Mouse (Mus musculus) heart, postnatal 14 days (tissue): Measurements from ENCODE around the gene Ndufa4l2. TPM values are rescaled to one million over a fixed set of nuclear protein-coding genes. Genes with fewer than 3 reads are reported as not detected.

Source experiments
- DNase-seq, 2 experiments: peaks; one replicate each; pipeline ENCODE4 v3.0.0; 2021 to 2022
- intact Hi-C: fragments of 180-260 bp; cut with DNase I; formaldehyde crosslinking; loops from one replicate; pipeline ENCODE4 v1.15.1; 2025
- total RNA-seq, 2 experiments: library from RNA; stranded (reverse); gene quantifications; 2 replicates each; pipeline ENCODE4 v1.2.3; 2021

Ndufa4l2 gene
- total RNA-seq, 2 experiments from 2014 or later = 38.3 TPM

DNA sequence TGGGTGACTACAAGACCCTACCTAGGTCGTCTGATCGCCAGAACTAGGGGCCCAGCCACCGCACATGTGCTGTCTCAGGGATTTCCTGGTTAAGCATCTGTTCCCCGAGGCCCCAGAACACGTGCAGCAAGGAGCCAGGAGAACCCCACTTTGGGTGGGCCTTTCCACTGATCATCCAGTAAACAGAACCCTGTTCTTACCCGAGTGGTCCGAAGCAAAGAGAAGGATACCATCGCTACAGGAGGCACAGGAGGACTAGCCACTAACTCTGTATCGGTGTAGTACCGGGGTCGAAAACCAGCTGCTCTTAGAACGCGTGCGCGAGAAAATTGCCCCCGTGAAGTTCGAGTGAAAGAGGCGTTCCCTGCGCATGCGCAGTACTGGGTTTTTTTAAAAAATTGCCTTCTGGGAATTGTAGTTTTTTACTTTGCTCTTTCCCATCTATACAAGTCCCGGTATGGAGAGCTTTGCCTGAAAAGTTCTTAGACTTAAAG, 7.4 kb downstream of the Ndufa4l2 start, which contains the start of gene Shmt2:
Shmt2 (minus strand) TSS at position 357 of the 494 bp plus-strand sequence.
- intact Hi-C loops = no loop called here

DNA sequence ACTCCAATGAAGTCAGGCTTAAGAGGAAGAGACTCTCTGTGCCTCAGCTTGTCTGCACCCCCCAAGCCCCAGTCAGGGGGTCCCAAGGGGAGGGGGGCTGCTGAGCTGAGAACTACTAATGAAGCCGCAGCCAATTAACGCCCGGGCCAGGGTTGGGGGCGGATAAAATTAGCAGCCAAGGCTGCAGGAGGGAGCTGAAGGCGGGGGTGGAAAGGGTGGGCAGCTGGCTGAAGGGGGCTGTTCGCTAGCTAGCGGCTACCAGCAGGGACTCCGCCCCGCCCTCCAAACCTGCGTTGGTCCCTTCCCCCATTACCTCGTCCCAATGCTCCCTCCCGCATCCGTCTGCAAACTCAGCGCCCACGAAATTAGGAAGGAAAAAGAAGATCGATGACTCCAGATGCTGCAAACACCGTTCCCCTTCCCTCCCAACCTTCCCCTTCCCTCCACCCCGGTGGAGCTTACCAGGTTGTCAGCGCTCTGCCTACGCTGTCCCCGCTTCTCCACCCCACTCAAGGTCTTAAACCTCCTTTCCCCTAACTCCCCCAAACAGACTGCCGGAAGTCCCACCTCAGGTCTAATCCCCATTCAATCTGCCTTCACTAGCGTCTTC, 10.0 kb downstream of the Ndufa4l2 start:
- DNase-seq = no peak
- intact Hi-C loops = no loop called here

More for the DNA sequence above, 7.4 kb downstream of the Ndufa4l2 start, which contains the start of gene Shmt2:
- DNase-seq = peak; percentile 81 to 83

DNA sequence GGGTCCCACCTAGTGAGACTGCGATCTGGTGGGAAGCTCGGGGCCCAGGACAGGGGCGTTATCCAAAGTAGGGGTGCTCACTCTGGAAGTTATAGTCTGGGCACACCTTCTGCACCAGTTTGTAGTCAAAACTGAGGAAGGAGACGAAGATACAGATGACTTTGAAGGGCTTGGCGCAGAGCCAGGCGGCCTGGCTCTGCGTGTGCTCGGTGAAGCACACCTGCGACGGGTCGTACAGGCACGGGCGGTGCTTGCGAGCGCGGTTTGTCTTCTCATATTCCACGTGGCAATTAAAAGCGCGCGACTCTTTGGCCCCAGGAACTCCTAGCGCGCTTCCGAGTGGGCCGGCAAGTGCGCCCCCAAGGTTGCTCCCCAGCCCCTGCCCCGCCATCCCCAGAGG, 11.3 kb downstream of the Ndufa4l2 start:
- intact Hi-C loops = no loop called here
- no peak for DNase-seq

- peak; percentile 73 to 79 for DNase-seq
- intact Hi-C loops = no loop called here
These were observed 11.9 kb downstream of the Ndufa4l2 start for GRCm38 (mm10) chr10:127526681-127527080.

- no peak for DNase-seq
- intact Hi-C loops = no loop called here
These were observed 12.7 kb downstream of the Ndufa4l2 start for GRCm38 (mm10) chr10:127527481-127527880.

DNA sequence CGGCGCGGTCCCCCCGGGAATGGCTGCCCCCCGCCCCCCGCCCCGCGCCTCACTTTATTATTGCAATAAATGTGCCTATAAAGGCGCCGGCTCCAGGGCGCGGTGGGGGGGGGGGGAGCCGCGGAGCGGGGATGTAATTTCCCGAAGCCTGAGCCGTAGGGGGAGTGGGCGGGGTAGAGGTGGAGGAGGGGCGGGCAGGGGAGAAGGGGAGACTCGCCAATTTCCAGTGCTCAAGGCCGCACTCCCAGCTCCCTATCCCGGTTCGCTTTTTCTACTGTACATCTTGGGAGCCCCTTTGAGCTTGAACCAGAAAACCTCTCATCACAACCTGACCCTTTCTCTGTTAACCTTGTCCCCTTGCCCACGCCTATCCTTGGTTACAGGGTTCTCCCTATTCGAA, 16.2 kb downstream of the Ndufa4l2 start:
- intact Hi-C loops = no loop called here
- DNase-seq = no peak

- intact Hi-C loops = no loop called here
- DNase-seq = no peak
These were observed 16.8 kb downstream of the Ndufa4l2 start for GRCm38 (mm10) chr10:127531548-127531947.

DNA sequence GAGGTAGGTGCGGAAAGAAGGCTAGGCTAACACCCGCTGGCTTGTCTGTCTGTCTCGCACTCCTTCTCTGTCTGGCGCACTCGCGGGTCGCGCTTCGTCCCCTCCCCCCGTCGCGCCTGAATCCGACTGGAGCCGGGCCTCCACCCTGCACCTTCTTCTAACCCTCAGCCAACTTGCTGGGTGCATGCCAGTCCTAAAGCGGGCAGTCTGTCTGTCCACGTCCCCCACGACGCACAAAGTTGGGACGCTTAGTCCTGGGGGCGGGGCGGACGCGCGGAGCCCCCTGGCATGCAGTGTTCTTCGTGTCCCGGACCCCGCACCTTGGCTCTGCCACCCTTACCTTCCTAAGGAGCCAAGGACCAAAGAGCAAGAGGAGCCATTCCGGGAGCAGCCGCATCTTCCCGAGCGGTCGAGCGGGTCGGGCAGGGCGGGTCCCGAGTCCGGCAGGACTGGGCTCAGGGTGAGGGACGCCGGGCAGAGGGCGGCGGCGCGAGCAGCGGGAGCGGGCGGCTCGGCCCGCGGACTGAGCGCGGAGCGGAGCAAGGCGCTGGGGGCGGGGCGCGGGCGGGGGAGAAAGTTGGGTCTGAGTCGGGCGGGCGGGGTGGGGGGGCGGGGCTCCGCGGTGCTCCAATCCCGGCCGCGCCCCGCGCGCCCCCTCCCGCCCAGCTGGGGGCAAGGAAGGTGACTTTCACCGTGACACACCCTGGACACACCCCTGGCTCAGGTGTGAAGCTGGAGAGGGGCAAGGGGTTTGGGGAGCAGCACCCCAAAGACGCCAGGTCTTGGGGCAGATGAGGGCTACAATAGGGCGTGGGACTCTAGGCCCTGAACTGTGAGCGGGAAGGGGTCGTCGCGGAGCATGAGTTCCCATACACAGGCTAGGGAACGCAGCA, 19.5 kb downstream of the Ndufa4l2 start, which contains the start of gene Nxph4:
Nxph4 (minus strand) TSS at position 524 of the 893 bp plus-strand sequence.
- DNase-seq = peak; percentile 39 to 47
- intact Hi-C loops = no loop called here

- no peak for DNase-seq
- intact Hi-C loops = no loop called here
These were observed 20.2 kb downstream of the Ndufa4l2 start for GRCm38 (mm10) chr10:127534929-127535384.

GRCm38 (mm10) chr10:127536586-127537314, 22.0 kb downstream of the Ndufa4l2 start:
- DNase-seq = peak; percentile 54 to 56
- intact Hi-C loops = loop anchor here (1.0 kb wide), 1 partner anchor 27 kb away; no protein-coding TSS in a partner anchor

GRCm38 (mm10) chr10:127537854-127538583, 23.3 kb downstream of the Ndufa4l2 start:
- intact Hi-C loops = loop anchor here (1.0 kb wide), 2 partner anchors 25 to 29 kb away; no protein-coding TSS in a partner anchor

DNA sequence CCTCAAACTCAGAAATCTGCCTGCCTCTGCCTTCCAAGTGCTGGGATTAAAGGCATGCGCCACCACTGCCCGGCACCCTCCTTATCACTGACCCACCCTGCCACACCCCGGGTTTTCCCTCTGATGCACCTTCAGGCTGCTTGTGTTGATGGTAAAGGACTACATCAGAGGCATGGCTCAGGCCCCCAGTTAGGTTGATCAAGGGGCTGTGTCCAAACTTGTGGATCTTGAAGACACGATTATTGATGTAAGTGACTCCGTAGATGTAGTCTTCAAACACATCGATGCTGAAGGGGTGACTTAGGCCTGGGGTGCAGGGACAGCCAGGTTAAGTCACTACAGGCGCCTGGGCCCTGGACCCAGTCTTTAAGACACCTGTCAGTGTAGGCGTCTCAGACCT, 26.7 kb downstream of the Ndufa4l2 start:
- DNase-seq = no peak
- intact Hi-C loops = no loop called here

More at GRCm38 (mm10) chr10:127537854-127538583, 23.3 kb downstream of the Ndufa4l2 start:
- DNase-seq = peak; percentile 78 to 88

- peak in 1 of 2 experiments; percentile 50 for DNase-seq
- intact Hi-C loops = no loop called here
These were observed 27.3 kb downstream of the Ndufa4l2 start for GRCm38 (mm10) chr10:127542084-127542483.

DNA sequence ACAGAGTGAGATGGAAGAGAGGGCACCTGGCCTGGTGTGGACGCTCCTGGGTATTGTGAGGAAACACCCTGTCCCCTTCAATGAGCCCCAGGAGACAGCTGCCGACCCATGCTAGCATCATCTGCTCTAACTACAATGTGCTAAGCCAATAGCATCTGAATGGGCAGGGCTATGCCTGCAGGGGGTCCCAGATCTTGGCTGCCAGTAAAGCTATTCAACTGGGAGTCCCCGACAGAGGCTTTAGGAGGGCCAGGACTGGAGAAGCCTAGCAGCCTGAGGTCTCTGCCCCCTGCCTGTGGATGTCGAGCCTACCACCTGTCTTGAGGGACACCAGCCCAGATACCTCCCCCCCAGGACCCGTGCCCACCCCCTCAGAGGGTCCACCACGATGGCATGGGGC, 28.0 kb downstream of the Ndufa4l2 start:
- no peak for DNase-seq
- intact Hi-C loops = no loop called here

GRCm38 (mm10) chr10:127543916-127544315, 29.1 kb downstream of the Ndufa4l2 start:
- intact Hi-C loops = no loop called here
- no peak for DNase-seq

- intact Hi-C loops = no loop called here
These were observed 29.6 kb downstream of the Ndufa4l2 start for GRCm38 (mm10) chr10:127544375-127544774.

DNA sequence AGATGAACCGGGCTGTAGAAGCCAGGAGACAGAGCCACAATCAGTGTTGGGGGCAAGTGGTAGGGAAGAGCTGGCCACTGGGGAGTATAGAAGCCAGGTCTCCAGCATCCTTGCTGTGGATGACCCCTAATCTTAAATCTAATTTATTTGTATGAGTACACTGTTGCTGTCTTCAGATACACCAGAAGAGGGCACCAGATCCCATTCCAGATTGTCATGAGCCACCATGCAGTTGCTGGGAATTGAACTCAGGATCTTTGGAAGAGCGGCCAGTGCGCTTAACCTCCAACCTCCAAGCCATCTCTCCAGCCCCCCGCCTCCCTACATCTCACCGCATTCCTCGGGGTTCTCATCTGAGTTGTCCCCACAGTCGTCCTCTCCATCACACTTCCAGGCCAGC, 31.7 kb downstream of the Ndufa4l2 start:
- intact Hi-C loops = no loop called here
- DNase-seq = no peak

More at GRCm38 (mm10) chr10:127544375-127544774, 29.6 kb downstream of the Ndufa4l2 start:
- DNase-seq = no peak

GRCm38 (mm10) chr10:127548236-127548635, 33.5 kb downstream of the Ndufa4l2 start:
- DNase-seq = no peak
- intact Hi-C loops = no loop called here

GRCm38 (mm10) chr10:127549892-127550291, 35.1 kb downstream of the Ndufa4l2 start:
- intact Hi-C loops = no loop called here
- no peak for DNase-seq

DNA sequence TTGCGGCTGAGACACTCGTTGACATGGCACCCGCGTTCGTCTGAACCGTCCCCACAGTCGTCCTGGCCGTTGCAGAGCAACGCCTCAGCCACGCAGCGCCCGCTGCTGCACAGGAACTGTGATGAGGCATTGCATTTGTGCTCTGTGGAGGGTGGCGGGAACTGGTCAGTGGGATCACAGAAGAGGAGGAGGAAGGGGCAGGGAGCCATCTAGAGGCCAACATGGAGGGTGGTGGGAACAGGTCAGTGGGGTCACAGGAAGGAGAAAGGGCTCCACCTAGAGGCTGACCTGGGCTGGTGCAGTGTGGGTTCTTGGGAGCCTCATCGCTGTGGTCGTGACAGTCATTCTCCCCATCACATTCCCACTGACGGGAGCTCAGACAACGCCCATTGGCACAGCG, 40.9 kb downstream of the Ndufa4l2 start:
- intact Hi-C loops = no loop called here
- DNase-seq = peak in 1 of 2 experiments; percentile 30
